Mouse (Mus musculus) forebrain, postnatal 0 days (tissue): ENCODE data around the gene Olfr961. TPM values are rescaled to one million over a fixed set of nuclear protein-coding genes. Genes with fewer than 3 reads are reported as not detected.

ENCODE experiments used
- ATAC-seq: fragments of 200-750 bp; cut with Nextera tagmentation; 2 replicates; pipeline ENCODE4 v1.8.0; 2017; ENCODE audit warnings: mild to moderate bottlenecking, moderate library complexity
- DNase-seq: peaks from one replicate; pipeline ENCODE4 v3.0.0-alpha.2; 2015
- H3K27ac ChIP-seq: fragments of 300-500 bp; sonication (generic); 2 replicates; pipeline ENCODE4 v1.5.1; 2014; ENCODE audit warnings: low read depth, mild to moderate bottlenecking, antibody characterized with exemption, low read length, moderate library complexity, mixed read lengths
- H3K27me3 ChIP-seq: fragments of 300-500 bp; sonication (generic); 2 replicates; pipeline ENCODE4 v1.6.1; 2014; ENCODE audit warnings: mild to moderate bottlenecking, low read length, mixed read lengths; ENCODE audit not compliant: insufficient read depth
- H3K36me3 ChIP-seq: fragments of 300-500 bp; sonication (generic); 2 replicates; pipeline ENCODE4 v1.6.1; 2014; ENCODE audit warnings: mild to moderate bottlenecking, moderate library complexity; ENCODE audit not compliant: insufficient read depth
- H3K4me1 ChIP-seq: fragments of 300-500 bp; sonication (generic); 2 replicates; pipeline ENCODE4 v1.6.1; 2014; ENCODE audit warnings: antibody characterized with exemption; ENCODE audit not compliant: insufficient read depth
- H3K4me2 ChIP-seq: fragments of 300-500 bp; sonication (generic); 2 replicates; pipeline ENCODE4 v1.6.1; 2014; ENCODE audit warnings: low read depth, mild to moderate bottlenecking, moderate library complexity
- H3K4me3 ChIP-seq: fragments of 300-500 bp; sonication (generic); 2 replicates; pipeline ENCODE4 v1.5.1; 2014; ENCODE audit warnings: low read depth, low read length, mixed read lengths
- H3K9ac ChIP-seq: fragments of 300-500 bp; sonication (generic); 2 replicates; pipeline ENCODE4 v1.6.1; 2014; ENCODE audit warnings: mild to moderate bottlenecking
- H3K9me3 ChIP-seq: fragments of 300-500 bp; sonication (generic); 2 replicates; pipeline ENCODE4 v1.6.1; 2016; ENCODE audit warnings: low read length
- CTCF ChIP-seq: sonication (generic); IDR thresholded peaks from 2 replicates; pipeline ENCODE4 v1.5.1; 2016; ENCODE audit warnings: antibody characterized with exemption, control low read depth, low read depth
- WGBS: fragments of 180-500 bp; shearing (Covaris S2); extraction: QIAGEN DNeasy Blood & Tissue Kit; methylation state at CpG from one replicate; pipeline ENCODE4 v1.1.7; 2014; 5-methylcytosine and 5-hydroxymethylcytosine counted together
- polyA plus RNA-seq: library from polyadenylated mRNA; unstranded; fragments of >200 nt; fragmentation: Nextera tagmentation; extraction: Ambion mirVana; gene quantifications from 2 replicates; pipeline ENCODE4 v1.2.1, GENCODE M21; 2015
- total RNA-seq: library from RNA; depleted of rRNA; stranded (reverse); fragments of >200 nt; gene quantifications from 2 replicates; pipeline ENCODE4 v1.2.3, GENCODE M21; 2014

The Olfr961 gene
- total and polyA plus RNA-seq, 2 experiments from 2014 or later = not detected

DNA sequence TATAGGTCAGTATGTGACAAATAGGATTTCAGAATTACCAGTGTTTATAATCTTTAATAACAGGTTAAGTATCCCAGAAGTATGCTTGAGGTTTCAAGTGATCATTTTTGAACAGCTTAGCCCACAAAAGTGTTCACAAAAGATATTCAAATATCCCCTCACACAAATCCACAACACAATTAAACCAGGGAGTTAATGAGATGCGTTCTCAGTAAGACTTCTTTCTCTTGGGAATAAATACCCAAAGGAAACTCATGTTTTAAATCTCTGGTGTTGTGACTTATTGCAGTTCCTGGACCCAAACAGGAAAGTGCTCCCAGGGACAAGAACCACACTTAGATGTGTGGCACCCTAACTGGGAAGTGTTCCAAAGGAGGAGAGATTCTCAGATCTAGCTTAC is 23.8 kb upstream of the Olfr961 start, which contains the start of gene Olfr960:
Olfr960 (plus strand) TSS at position 301 of the 400 bp plus-strand sequence.
- Histone ChIP-seq H3K9ac (no peak within 1 kb of the TSS), H3K36me3 (no peaks in the 10 kb centered on the region), H3K4me1 (no peaks in the 10 kb centered on the region), H3K4me3 (no peak within 1 kb of the TSS), H3K27ac (no peak within 1 kb of the TSS), H3K9me3 (no peaks in the 10 kb centered on the region), H3K27me3 (no peaks in the 10 kb centered on the region), H3K4me2 (no peak within 1 kb of the TSS)
- DNase-seq (no peak), ATAC-seq (no peak)
- no peak for TF ChIP-seq CTCF
- WGBS = 33% methylated on average over 1 of the region's 1 CpGs

DNA sequence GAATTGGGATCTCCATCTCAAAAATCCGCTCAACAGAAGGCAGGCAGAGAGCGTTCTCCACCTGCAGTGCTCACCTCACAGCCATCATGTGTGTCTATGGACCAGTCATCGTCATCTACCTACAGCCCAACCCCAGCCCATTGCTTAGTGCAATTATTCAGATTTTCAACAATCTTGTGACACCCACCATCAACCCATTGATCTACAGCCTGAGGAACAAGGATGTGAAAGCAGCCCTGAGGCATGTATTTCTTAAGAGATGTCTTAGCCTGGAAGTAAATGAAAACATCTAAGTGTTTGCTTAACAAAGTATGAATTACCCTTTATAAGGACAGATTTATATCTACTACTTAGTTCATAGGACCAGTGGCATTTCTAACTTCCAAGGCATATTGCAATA is 21.1 kb upstream of the Olfr961 start:
- Histone ChIP-seq H3K4me1 (no peaks in the 10 kb centered on the region), H3K4me2 (no peak overlapping the region), H3K9ac (no peak overlapping the region), H3K27ac (no peak overlapping the region), H3K36me3 (no peaks in the 10 kb centered on the region), H3K9me3 (no peaks in the 10 kb centered on the region), H3K27me3 (no peaks in the 10 kb centered on the region), H3K4me3 (no peak overlapping the region)
- TF ChIP-seq CTCF = no peak
- 92% methylated on average over 3 of the region's 3 CpGs for WGBS
- no peak for DNase-seq
- no peak for ATAC-seq

DNA sequence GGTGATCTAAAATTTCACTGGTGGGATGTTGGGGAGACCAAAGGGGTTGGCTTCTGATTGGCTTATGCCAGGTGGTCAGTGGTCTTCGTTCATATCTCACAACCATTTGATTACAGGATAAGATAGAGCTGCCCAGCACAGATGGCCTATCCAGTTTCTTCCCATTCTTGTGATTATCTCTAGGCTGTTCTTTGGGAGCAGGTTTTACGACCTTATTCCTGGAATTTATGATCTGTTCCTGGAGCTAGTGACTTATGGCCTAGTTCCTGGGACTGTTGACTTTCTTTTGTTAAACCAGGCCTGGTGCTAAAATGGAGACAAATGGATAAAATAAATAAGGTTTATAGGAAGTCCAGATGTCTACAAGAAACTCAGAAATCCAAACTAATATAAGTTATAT is 20.2 kb upstream of the Olfr961 start:
- TF ChIP-seq CTCF = no peak
- no peaks in the 10 kb centered on the region for H3K27me3 ChIP-seq
- H3K4me3 ChIP-seq = no peak overlapping the region
- H3K4me2 ChIP-seq = no peak overlapping the region
- WGBS = 82% methylated on average over 2 of the region's 2 CpGs
- H3K9me3 ChIP-seq = no peaks in the 10 kb centered on the region
- no peak overlapping the region for H3K27ac ChIP-seq
- DNase-seq (no peak), ATAC-seq (no peak)
- H3K36me3 ChIP-seq = no peaks in the 10 kb centered on the region
- no peaks in the 10 kb centered on the region for H3K4me1 ChIP-seq
- H3K9ac ChIP-seq = no peak overlapping the region

DNA sequence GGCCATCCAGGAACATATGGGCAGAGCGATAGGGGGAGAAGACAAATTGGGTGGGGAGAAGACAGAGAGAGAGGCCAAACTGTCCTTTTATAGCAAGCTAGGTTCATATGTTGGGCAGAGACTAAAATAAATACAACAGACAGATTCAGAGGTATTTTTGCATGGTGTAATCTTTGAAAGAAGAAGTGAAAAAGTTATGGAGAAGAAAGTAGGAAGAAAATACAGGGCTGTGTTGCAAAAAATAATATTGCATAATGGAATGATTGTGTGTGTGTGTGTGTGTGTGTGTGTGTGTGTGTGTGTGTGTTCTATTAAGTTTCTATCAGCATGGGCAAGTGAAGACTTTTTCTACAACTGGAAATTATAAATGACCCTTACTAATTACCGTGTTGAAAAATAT is 15.8 kb upstream of the Olfr961 start:
- ATAC-seq (no peak), DNase-seq (no peak)
- WGBS = 89% methylated on average over 2 of the region's 2 CpGs
- H3K9me3 ChIP-seq = no peaks in the 10 kb centered on the region
- no peak overlapping the region for H3K27ac ChIP-seq
- no peaks in the 10 kb centered on the region for H3K36me3 ChIP-seq
- H3K4me1 ChIP-seq = no peaks in the 10 kb centered on the region
- TF ChIP-seq CTCF = no peak
- no peaks in the 10 kb centered on the region for H3K27me3 ChIP-seq
- no peak overlapping the region for H3K4me3 ChIP-seq
- no peak overlapping the region for H3K9ac ChIP-seq
- H3K4me2 ChIP-seq = no peak overlapping the region

DNA sequence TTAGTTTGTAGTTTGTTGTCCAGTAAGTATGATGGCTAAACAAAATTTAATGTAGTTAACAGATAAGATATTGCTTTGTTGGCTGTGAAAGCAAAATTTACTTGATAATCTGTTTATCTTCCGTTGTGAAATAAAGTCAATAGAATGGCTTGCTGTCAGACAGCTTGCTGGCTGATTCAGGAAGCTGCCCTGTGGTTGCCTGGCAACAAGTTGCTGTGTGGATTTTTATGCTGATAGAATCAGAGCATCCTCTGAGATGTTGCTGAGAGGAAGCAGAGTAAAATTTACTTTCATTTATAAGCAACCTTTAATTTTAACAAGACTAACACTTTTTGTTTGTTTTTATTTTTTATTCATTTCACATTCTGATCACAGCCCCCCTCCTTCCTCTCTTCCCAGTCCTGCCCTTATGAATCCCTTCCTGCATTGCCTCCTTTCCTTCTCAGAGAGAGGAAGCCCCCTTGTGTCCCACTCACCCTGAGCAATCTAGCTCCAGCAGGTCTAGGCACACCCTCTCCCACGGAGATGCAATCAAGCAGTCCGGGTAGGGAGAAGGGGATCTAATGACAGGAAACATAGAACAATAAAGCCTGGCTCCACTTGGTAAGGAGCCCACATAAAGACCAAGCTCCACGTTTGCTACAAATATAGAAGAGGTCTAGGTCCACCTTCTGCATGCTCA is 10.8 kb upstream of the Olfr961 start:
- 23% methylated on average over 4 of the region's 4 CpGs for WGBS
- Histone ChIP-seq H3K27me3 (no peaks in the 10 kb centered on the region), H3K27ac (peak overlapping the region; percentile 57), H3K4me1 (no peaks in the 10 kb centered on the region), H3K4me2 (no peak overlapping the region), H3K36me3 (no peaks in the 10 kb centered on the region), H3K9me3 (no peaks in the 10 kb centered on the region), H3K4me3 (no peak overlapping the region), H3K9ac (no peak overlapping the region)
- peak; percentile 66 for DNase-seq
- peak; percentile 93 for ATAC-seq
- TF ChIP-seq CTCF = no peak

DNA sequence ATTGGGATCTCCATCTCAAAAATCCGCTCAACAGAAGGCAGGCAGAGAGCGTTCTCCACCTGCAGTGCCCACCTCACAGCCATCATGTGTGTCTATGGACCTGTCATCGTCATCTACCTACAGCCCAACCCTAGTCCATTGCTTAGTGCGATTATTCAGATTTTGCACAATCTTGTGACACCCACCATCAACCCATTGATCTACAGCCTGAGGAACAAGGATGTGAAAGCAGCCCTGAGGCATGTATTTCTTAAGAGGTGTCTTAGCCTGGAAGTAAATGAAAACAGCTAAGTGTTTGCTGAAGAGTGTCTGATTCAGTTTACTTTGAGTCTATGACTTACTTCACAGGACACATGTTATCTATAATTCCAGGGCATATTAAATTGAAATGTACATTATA is 2.5 kb downstream of the Olfr961 start:
- WGBS = 94% methylated on average over 4 of the region's 4 CpGs
- no peak for DNase-seq
- H3K36me3 ChIP-seq = no peaks in the 10 kb centered on the region
- no peaks in the 10 kb centered on the region for H3K9me3 ChIP-seq
- no peaks in the 10 kb centered on the region for H3K27me3 ChIP-seq
- TF ChIP-seq CTCF = no peak
- ATAC-seq = no peak
- H3K4me2 ChIP-seq = no peak overlapping the region
- no peak overlapping the region for H3K27ac ChIP-seq
- H3K4me1 ChIP-seq = no peaks in the 10 kb centered on the region
- H3K9ac ChIP-seq = no peak overlapping the region
- no peak overlapping the region for H3K4me3 ChIP-seq

DNA sequence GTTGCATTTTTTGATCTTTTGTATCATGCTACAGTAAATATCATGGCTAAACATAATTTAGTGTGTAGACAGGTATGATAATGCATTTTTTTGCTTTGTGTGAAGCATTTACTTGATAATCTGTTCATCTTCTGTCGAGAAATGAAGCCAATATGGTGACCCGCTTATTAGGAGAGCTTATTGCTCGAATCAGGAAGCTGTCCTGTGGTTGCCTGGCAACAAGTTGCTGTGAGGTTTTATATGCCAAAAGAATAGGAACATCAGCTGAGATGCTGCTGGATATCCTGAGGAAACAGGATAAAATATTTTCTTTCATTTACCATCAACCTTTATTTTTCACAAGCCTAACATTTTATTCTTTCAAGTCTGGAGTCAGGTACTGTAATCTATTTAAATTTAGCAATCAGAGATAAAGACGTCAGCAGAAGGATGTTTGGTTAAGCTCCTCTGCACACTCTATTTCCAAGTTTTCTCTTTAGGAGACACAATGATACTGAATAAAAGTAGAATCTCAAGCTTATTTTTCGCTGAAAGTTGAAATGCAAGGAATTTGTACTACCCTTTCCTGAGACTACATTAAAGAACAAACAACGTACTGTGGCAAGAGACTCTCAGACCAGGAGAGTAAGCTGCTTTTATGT is 10.0 kb downstream of the Olfr961 start:
- 56% methylated on average over 6 of the region's 6 CpGs for WGBS
- Histone ChIP-seq H3K4me1 (no peaks in the 10 kb centered on the region), H3K27ac (no peak overlapping the region), H3K4me3 (no peak overlapping the region), H3K36me3 (no peaks in the 10 kb centered on the region), H3K4me2 (no peak overlapping the region), H3K9ac (no peak overlapping the region), H3K9me3 (no peaks in the 10 kb centered on the region), H3K27me3 (no peaks in the 10 kb centered on the region)
- ATAC-seq (peak; percentile 63), DNase-seq (peak; percentile 45)
- no peak for TF ChIP-seq CTCF
